In genomic region chr2:116101221-116101620, GRCm38 (mm10) we compare ENCODE assay signal across 9 mouse cellular contexts. TPM values are rescaled to one million over a fixed set of nuclear protein-coding genes. Genes with fewer than 3 reads are reported as not detected.
A peak's percentile ranks its signal among the peaks of the same experiment; 100 is the strongest.
DNase-seq lines count a peak whose midpoint lies in the region; ATAC-seq and TF ChIP-seq lines count a peak whose summit lies in the region.
"Had no signal": no experiment of that assay in that cellular context is flagged by ENCODE, and none has a peak within 500 bp of the region (broad histone marks: within the 10 kb centered on the region; RNA-seq: fewer than 3 reads in every experiment).

No protein-coding gene starts in this region.

- peak; percentile 63 for TF ChIP-seq CTCF in kidney, adult 2 months (conservative IDR thresholded peaks at IDR 0.05; ENCODE audit: insufficient read depth, insufficient read length, low read depth, low read length)
- TF ChIP-seq CTCF in ES-Bruce4 (IDR thresholded peaks at IDR 0.05; ENCODE audit: low read depth, low read length) = peak; percentile 31
- peak; percentile 60 for TF ChIP-seq CTCF in liver, embryonic 14.5 days (IDR thresholded peaks at IDR 0.05; ENCODE audit: low read depth)

- no peak overlapping the region for H3K27ac ChIP-seq in kidney, adult 2 months (ENCODE audit: insufficient read depth, low read depth, low read length)
- no peak overlapping the region for H3K27ac ChIP-seq in kidney, embryonic 16.5 days (ENCODE audit: low read length)
- no peak overlapping the region for H3K27ac ChIP-seq in ES-Bruce4 (ENCODE audit: insufficient read depth, low read length)
- H3K27ac ChIP-seq in liver, embryonic 14.5 days = no peak overlapping the region
- H3K27ac ChIP-seq: liver, embryonic 15.5 days had no signal

- H3K36me3 ChIP-seq in kidney, adult 2 months (ENCODE audit: control insufficient read depth, insufficient read depth, low read length) = no peaks in the 10 kb centered on the region
- H3K36me3 ChIP-seq in kidney, embryonic 16.5 days (ENCODE audit: insufficient read depth, low read length) = no peaks in the 10 kb centered on the region
- H3K36me3 ChIP-seq in ES-Bruce4 (ENCODE audit: control insufficient read depth, insufficient read depth, low read length, poor library complexity, severe bottlenecking) = no peaks in the 10 kb centered on the region
- H3K36me3 ChIP-seq in liver, embryonic 14.5 days (replicated peaks; ENCODE audit: control insufficient read depth, insufficient read depth, low read depth) = no peaks in the 10 kb centered on the region
- H3K36me3 ChIP-seq: liver, embryonic 15.5 days had no signal

- ATAC-seq in kidney, embryonic 16.5 days (ENCODE audit: low FRiP score, low TSS enrichment) = no peak
- ATAC-seq in liver, embryonic 14.5 days (ENCODE audit: insufficient read depth) = no peak
- ATAC-seq in activated CD4-positive, CD25-positive, alpha-beta regulatory T cell, adult 4 months = no peak

- DNase-seq in kidney, adult 2 months = peak; percentile 60
- peak; percentile 71 for DNase-seq in ZHBTc4 (ENCODE audit: low read depth, low spot score)
- peak; percentile 58 for DNase-seq in forelimb bud, embryonic 11.5 days (ENCODE audit: low read depth, low spot score)
- no peak for DNase-seq in liver, embryonic 14.5 days (ENCODE audit: low read depth in 3 of 3, low spot score in 3 of 3)
- DNase-seq in skeletal muscle tissue, adult 2 months (ENCODE audit: low read depth, low spot score) = peak; percentile 10

- no peak for TF ChIP-seq EP300 in ES-Bruce4 (IDR thresholded peaks at IDR 0.05; ENCODE audit: insufficient read depth, low read depth, low read length)
- TF ChIP-seq EP300 in liver, embryonic 14.5 days (IDR thresholded peaks at IDR 0.05; ENCODE audit: low read depth) = no peak

- H3K4me2 ChIP-seq in kidney, embryonic 16.5 days (replicated peaks; ENCODE audit: low read depth, low read length) = no peak overlapping the region
- H3K4me2 ChIP-seq in liver, embryonic 14.5 days (ENCODE audit: low read depth) = no peak overlapping the region
- H3K4me2 ChIP-seq: liver, embryonic 15.5 days had no signal

- H3K9ac ChIP-seq in kidney, embryonic 16.5 days (replicated peaks; ENCODE audit: low read length) = no peak overlapping the region
- no peak overlapping the region for H3K9ac ChIP-seq in ES-Bruce4 (ENCODE audit: low read depth, poor library complexity, severe bottlenecking)
- no peak overlapping the region for H3K9ac ChIP-seq in liver, embryonic 14.5 days (replicated peaks)
- H3K9ac ChIP-seq: liver, embryonic 15.5 days had no signal

- no peaks in the 10 kb centered on the region for H3K4me1 ChIP-seq in kidney, adult 2 months (ENCODE audit: control insufficient read depth, insufficient read depth, low read length)
- H3K4me1 ChIP-seq in kidney, embryonic 16.5 days (ENCODE audit: insufficient read depth, low read length) = peaks cover 7% of the 10 kb centered on the region
- H3K4me1 ChIP-seq in ES-Bruce4 (ENCODE audit: control insufficient read depth, insufficient read depth, low read length) = no peaks in the 10 kb centered on the region
- no peaks in the 10 kb centered on the region for H3K4me1 ChIP-seq in liver, embryonic 14.5 days (replicated peaks; ENCODE audit: control insufficient read depth in 2 of 2, insufficient read depth in 2 of 2, low read length in 1 of 2)
- H3K4me1 ChIP-seq: liver, embryonic 15.5 days had no signal

- H3K9me3 ChIP-seq in kidney, embryonic 16.5 days (ENCODE audit: low read length) = no peaks in the 10 kb centered on the region
- no peaks in the 10 kb centered on the region for H3K9me3 ChIP-seq in ES-Bruce4 (replicated peaks; ENCODE audit: control insufficient read depth, insufficient read depth, low read length, poor library complexity, severe bottlenecking)
- H3K9me3 ChIP-seq in liver, embryonic 14.5 days (ENCODE audit: control insufficient read depth, low read length) = no peaks in the 10 kb centered on the region
- H3K9me3 ChIP-seq: liver, embryonic 15.5 days had no signal

- no peaks in the 10 kb centered on the region; the same call in 1 of the 2 replicates for H3K27me3 ChIP-seq in kidney, adult 2 months (replicated peaks; ENCODE audit: control insufficient read depth, insufficient read depth, low read length)
- no peaks in the 10 kb centered on the region for H3K27me3 ChIP-seq in kidney, embryonic 16.5 days (ENCODE audit: insufficient read depth, low read length)
- peaks cover 1% of the 10 kb centered on the region; the same call in 1 of the 2 replicates for H3K27me3 ChIP-seq in ES-Bruce4 (ENCODE audit: control insufficient read depth, insufficient read depth, low read length, poor library complexity, severe bottlenecking)
- H3K27me3 ChIP-seq in liver, embryonic 14.5 days (ENCODE audit: control insufficient read depth, insufficient read depth, low read length) = no peaks in the 10 kb centered on the region
- H3K27me3 ChIP-seq: liver, embryonic 15.5 days had no signal

- no peak for TF ChIP-seq POLR2A in kidney, adult 2 months (IDR thresholded peaks at IDR 0.05; ENCODE audit: low read depth, low read length)
- no peak for TF ChIP-seq POLR2A in ES-Bruce4 (IDR thresholded peaks at IDR 0.05; ENCODE audit: insufficient read depth, low read length)

- H3K4me3 ChIP-seq in kidney, adult 2 months (ENCODE audit: insufficient read depth, low read depth, low read length) = no peak overlapping the region
- no peak overlapping the region for H3K4me3 ChIP-seq in kidney, embryonic 16.5 days (ENCODE audit: low read length)
- no peak overlapping the region for H3K4me3 ChIP-seq in ES-Bruce4 (ENCODE audit: low read depth, low read length)
- H3K4me3 ChIP-seq in liver, embryonic 14.5 days (ENCODE audit: insufficient read depth in 1 of 2, low read depth in 2 of 2, low read length in 2 of 2) = no peak overlapping the region
- H3K4me3 ChIP-seq: liver, embryonic 15.5 days had no signal

RNA-seq across cellular contexts. Expression of gene Meis2, which starts 35.6 kb away (rescaled TPM):
- polyA plus RNA-seq in kidney, adult 2 months (2012; rRNA removed) = 28.5 and 32.2 TPM in 2 replicates
- polyA plus RNA-seq in kidney, embryonic 16.5 days (2015; fragmentation: Nextera tagmentation; extraction: Ambion mirVana) = 72.6 and 90.3 TPM in 2 replicates
- 1.5 and 2.1 TPM in 2 replicates for polyA plus RNA-seq in ES-Bruce4 (2011; ENCODE audit: insufficient read depth, insufficient read length, low read depth, missing spikeins)
- polyA plus RNA-seq in liver, embryonic 14.5 days (2012; rRNA removed) = 1.5 and 1.8 TPM in 2 replicates
- polyA plus RNA-seq in liver, embryonic 14.5 days (2014; fragmentation: Nextera tagmentation; extraction: Ambion mirVana) = 0.69 and 1.0 TPM in 2 replicates
- under 1 TPM in 1 of 2 experiments, not detected in 1; 0.26 TPM for polyA plus RNA-seq in activated CD4-positive, CD25-positive, alpha-beta regulatory T cell, adult 4 months (2017; shearing (Covaris generic))

Comparison
In these comparisons a context has a peak if more than half of its experiments do, and no peak if none do; other contexts are left out.
1. DNase-seq: peak in kidney, adult 2 months (single experiment), ZHBTc4 (single experiment), forelimb bud, embryonic 11.5 days (single experiment) and skeletal muscle tissue, adult 2 months (single experiment); none in liver, embryonic 14.5 days (0 of 3).
2. Peak in every context shown above with its lines, with median percentiles within 50 percentile points of each other: CTCF ChIP-seq.